Mouse (Mus musculus) right cerebral cortex, postnatal 25 days (tissue): ENCODE measurements around the gene Rpap3.
"Not testable (repeated sequence)": the region's sequence is repeated elsewhere in the genome, so short reads cannot be mapped to it uniquely, and the experiment has no call there.

ENCODE experiments used
- DNase-seq: peaks from one replicate; pipeline ENCODE4 v3.0.0; 2022

Rpap3 gene

DNA sequence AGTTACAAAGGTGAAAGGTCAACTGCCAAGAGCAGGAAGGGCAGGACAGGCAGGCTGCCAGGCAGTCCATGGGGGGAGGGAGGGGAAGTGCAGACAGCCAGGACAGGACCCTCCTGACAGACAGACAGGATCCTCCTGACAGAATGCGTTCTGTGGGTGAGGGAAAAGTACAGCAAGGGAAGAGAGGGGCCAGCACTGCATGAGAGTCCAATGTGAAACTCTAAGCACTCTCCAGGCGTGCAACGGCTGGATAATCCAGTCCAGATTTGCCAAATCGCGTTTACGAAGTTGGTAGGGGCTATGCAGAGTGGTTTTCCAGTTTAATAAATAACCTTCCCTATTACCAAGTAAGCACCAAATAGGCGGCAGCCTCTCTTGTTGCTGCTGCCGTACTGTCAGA is 23.6 kb downstream of the Rpap3 start:
- no peak for DNase-seq

DNA sequence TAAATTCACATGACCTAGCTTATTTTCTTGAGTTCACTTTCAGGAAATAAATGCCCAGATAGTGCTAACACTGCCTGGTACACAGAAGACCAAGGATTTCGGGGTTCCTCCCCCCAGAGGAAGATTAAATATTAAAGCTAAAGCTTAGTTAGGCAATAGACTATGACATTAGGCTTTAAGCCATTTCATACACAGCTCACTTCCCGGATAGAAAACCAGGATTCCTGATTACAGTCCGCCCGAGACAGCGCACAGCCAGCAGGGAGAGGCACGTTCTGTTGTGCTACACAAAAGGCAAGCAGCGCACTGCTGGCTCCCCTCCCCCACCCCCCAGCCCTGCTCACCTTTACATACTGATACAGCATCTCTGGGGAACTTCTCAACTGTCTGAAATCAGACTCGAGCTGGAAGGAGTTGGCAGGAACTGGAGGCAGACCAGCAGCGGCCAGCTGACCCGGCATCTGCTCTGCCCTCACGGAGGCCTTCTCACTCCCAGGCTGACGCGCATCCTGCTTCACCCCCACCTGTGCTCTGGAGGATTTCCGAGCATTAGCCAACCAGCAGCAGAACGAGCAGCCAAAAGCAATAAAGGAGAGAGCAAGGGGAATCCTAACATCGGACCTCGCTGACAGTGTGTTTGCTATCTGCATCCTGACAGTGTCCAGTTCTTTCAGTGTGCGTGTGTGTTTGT is 25.5 kb downstream of the Rpap3 start:
- DNase-seq = no peak

DNA sequence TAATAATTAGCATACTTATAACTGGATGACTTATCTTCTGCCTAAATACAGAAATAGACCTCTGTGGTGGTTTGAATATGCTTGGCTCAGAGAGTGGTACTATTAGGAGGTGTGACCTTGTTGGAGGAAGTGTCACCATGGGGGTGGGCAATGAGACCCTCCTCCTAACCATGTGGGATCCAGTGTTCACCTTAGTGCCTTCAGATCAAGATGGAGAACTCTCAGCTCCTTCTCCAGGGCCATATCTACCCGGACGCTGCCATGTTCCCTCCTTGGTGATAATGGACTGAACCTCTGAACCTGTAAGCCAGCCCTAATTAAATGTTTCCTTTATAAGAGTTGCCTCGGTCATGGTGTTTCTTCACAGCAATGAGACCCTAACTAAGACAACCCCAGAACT is 28.3 kb downstream of the Rpap3 start:
- no peak for DNase-seq

DNA sequence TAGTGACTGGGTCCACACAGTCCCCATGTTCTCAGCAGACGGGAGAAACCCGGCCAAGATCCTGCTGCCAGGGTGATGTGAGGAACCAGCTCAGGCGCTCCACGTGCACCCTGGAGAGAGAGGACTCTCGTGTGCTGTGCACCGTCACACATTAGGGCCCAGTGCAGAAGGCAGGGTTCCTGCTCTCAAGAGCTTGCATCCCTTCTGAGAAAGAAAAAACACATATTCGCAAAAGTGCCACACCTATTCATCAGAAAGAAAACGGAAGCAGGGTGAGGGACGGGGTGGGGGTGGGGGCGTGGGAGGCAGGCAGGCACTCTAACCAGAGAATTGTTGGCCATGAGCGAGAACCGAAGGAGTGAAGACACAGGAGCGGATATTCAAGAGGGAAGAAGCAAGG is 29.7 kb downstream of the Rpap3 start:
- no peak for DNase-seq

DNA sequence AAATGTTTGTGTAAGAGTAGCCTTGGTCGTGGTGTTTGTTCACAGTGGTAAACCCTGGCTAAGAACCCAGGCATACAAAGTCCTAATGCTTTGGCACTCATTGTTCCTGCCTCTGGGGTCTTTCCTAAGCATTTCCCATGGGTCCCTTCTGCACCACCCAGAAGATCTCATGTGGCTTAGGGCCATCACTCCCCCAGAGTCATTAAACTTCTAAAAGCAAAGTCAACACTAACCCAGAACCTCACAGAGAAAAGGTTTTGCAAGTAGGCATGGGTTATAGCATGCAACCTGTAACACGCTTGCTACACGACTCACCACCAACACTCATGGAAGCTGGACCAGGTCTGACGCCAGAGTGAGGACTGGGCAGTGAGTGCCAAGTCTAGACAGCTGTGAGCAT is 31.2 kb downstream of the Rpap3 start:
- no peak for DNase-seq

DNA sequence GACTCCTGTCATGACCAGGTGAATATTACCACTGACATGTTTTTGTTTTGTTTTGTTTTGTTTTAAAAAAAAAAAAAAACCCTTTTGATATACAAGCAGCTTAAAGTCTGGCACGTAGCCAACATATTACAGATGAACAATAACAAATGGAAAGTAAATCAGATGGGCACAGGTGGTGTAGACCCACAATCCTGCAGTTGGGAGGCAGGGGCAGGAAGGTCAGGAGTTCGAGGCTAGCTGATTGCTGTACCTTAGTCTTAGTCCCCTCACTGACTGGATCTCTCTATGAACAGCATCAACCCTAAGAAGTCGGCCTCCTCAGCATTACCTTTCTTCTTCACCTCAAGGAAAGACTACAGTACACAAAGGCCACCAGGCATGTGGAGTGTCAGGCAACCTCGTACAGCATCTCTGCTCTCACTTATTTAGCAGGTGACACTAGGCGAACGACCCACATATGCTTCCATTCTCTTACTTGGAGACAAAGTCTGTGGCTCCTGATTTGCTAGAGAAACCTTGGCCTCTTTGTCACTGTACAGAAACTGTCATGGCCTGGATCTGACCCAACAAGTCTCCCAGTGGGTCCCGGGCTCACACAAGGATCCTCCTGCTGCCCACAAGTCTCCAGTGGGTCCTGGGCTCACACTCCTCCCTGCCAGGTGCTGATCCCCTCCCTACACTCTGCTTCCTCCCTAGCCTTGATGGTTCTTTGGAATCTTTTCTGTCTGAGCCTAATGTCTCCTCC is 32.2 kb downstream of the Rpap3 start:
- no peak for DNase-seq

DNA sequence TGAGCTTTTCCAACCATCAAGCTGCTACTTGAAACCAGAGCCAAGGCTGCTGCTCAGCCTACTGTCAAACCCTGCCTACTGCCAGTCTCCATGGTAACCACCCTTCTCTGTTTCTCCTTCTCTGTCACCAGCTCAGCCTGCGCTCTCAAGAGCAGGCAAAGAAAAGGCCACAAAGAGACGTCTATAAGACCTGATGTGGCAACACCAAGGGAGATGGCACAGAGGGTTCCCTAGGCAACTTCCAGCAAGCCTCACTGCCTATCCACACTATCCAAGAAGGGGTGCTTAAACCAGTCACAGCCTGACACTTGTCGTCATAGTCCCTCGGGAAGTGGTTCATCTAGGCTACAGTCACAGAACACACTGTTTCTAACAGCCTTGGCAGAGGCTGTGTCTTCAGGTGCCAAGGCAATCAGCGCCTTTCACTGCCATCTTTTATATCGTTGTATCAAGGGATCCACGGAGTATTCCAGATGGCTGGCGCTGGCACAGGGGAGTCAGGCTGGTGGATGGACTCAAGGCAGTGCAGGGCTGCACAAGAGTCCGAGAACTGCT is 33.3 kb downstream of the Rpap3 start:
- DNase-seq = peak; percentile 68

DNA sequence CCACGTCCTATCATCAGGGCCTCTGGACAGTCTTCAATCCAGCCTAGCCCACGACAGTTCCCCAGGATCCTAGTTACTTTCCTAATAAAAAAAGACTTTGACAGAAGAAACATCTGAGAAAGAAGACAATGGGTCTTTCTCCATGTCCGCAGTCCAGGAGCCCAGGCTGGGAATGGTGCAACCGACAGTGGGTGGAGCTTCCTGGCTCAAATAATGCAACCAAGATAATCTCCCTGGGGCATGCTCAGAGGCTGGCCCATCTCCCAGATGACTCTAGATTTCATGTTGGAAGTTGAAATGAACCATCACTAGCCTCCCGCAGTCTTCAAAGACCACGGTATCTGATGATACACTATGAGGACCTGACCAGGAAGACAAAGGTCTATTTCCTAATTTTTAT is 35.1 kb downstream of the Rpap3 start:
- DNase-seq = no peak

DNA sequence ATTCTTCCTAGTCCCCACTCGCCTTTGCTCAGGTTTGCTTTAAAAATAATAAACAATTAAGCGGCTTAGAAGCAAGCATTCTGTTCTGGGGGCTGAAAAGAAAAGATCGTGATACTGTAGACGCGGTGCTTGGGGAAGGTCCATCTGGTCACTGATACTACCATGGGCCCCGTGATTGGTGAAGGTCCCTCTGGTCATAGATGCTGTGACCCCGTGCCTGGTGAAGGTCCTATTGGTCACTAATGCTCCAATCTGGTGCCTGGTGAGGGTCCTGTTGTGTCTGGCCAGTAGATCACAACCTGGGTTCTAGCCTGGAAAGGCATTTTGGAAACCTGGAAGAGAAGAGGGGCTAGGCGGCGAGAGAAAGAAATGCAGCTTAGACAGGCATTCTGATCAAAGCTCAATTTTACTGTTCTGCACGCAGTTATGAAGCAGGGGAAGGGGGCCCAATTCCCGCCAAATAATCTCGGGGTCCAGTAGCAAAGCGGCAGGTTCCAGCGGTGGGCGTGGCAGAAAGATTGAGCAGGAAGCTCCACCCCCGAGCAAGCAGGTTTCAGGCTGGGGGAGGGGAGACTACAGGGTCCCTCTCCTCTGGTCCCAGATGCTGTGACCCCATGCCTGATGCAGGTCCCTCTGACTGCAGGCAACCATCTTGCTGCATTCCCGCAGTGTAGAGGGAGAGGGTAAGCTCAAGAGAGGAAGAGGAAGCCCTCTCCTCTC is 37.3 kb downstream of the Rpap3 start:
- not testable (repeated sequence) for DNase-seq

DNA sequence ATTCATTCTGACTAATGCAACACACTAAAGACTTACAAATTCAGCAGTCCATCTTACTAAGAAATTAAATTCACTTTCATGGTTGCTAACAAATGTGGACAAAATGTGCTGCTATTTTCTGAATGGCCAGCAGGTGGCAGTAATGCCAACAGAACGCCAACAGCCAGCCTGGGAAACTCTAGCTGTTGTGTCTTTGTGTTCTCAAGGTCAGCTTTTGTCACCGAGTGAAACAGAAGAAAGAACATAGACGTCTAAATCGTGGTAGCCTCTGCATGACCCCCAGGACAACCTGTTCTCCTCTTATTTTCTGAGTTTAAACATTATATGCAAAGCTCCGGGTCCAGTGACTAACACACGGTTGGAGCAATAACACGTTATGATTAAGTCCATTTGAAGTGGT is 38.2 kb downstream of the Rpap3 start:
- DNase-seq = peak; percentile 40

DNA sequence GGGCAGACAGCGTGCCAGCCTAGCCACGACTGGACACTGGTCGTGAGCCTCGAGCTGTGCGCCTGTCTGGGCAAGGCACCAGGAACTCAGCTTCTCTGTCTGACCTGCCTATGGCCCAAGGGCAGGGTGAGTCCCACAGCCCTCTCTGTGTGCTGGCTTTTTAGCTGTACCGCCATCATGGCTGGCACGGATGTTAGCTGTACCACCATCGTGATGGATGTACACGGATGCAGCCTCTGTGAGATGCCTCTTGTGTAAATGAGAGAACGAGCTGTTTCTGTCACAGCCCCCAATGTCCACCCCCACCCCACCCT is 39.2 kb downstream of the Rpap3 start:
- DNase-seq = no peak

DNA sequence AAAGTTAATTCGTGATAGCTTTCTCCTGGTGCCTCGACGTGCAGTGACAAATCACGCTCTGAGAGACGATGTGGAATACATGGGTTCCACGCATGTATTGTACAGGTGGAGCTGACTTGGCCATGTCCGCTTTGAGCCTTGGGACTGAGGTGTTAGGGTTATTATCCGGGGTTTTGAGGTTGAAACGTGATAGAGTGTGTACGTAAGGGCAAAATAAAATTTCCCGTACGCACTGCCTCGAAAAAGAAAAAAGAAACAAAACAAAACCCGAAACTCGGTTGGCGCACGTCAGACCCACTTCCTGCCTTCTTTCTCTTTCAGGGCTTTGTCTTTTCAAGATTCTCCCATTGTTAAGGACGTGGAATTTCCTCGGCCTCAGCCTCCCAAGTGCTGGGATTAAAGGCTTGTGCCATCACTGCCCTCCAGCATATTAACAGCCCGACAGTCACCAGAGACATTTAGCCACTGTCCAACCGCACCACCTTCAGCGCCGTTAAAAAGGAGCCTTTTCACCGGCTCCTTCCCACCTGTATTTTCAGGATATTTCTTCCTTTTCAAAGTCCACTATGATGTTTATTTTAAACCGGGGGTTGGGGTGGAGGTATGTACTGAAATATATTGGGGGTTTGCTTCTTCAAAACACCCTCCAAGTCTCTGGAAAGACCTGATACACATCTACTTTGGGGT is 39.7 kb downstream of the Rpap3 start:
- DNase-seq = no peak

DNA sequence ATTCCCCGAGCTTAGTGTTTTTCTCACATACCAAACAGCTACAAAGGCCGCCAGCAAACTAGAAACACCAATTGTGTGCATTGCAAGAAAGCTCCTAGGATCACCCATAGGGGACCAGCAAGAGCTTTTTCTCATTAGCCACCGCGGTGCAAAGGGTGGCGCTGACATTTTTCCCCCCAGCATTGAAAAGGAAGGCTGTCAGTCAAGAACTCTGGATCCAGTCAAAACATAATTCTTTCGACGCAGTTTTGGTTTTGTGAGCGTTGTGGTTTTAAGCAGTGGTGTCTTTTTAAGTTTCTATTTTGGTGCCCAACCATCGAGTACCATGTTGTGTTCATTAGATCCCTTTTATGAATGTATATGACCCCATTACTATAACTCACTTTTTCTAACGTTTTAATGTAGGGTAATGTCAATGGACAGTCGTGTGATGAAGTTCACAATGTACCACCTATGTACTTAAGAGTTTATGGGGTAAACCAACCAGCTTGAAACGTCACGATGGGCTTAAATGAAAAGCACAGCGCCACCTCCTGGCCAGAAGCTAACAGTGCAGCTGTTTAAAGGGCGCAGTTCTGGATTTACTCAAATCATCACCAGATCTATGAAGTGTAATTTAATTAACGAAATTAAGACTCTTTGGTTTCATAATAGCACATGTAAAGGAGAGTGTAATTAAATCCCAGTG is 40.5 kb downstream of the Rpap3 start:
- DNase-seq = no peak

DNA sequence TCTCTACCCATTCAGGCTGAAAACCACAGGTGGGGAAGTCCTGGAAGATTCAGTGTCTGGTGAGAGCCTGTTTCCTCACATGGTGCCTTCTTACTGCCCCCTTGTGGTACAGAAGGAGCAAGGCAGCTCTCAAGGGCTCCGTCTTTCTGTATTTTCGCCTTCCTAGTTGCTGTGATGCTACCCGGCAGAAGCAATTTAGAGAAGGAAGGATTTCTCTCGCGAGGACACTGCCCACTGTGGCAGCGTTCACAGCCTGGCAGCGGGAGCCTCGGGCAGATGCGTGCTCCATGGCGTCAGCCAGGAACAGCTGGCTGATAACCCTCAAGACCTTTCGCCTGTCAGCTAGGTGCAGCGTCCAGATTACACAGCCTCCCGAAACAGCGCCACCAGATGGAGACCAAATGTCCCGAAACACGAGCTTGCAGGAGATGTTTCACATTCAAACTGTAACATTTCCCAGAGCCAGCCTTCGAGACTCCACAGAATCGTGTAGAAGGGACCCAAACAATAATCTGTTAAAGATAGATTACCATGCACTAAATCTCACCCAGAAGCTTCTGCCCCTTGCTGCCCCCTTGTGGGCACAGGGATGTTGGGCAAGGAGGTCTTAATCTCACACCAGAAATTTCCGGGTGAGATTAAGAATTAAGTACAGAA is 41.7 kb downstream of the Rpap3 start:
- peak; percentile 71 for DNase-seq

DNA sequence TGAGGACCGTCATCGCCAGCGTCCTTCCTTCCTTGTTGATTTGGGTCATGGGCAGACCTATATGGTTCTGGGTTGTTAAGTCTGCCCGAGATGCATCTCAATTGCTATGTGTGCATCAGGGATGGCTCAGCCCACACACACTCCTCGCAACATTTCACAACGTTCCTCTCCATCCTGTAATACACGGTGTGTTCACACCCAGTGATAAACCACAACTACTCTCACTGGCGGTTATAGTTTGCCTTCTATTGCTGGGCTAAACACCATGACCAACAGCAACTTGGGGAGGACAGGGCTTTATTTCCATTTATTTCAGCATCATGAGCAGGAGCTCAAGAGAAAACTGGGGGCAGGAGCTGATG is 46.9 kb downstream of the Rpap3 start:
- no peak for DNase-seq

DNA sequence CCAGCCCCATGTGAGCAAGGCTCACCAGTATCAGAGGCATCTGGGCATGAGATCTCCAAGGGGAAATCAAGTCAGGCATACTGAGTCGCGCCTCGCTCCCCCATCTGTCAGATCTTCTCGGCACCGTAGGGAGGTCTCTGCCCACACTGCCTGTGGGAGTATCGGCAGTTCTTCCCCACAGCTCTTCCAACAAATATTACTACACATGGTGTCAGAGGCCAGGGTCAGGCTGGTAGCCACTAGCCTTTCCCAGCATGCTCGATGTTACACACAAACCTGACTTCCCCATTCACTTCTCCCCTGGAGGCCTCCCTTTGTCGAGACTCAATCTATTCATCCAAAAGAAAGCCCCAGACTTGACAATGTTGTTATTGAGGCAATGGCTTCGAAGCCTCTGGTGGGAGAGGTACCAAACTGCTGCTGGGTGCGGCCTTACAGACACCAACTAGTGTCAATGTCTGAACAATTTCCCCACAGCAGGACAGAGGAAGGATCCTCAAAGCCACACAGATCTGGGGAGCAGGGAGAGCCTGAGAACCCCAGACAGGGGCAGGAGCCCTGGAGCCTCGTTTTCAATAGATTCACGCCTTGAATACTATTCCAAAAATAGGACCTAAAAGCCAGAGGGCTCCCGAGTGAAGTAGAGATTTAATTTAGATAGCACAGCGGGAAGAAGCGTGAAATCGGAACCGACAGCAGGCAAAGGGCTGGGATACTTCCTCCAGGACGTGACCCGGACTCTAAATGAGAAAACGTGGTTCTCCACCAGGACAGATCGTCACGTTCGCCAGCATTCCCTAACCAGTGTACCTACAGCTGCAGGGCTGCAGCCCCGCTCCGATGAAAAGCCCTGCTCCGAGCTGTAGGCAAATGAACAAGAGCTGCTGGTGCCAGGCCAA is 47.5 kb downstream of the Rpap3 start:
- no peak for DNase-seq

DNA sequence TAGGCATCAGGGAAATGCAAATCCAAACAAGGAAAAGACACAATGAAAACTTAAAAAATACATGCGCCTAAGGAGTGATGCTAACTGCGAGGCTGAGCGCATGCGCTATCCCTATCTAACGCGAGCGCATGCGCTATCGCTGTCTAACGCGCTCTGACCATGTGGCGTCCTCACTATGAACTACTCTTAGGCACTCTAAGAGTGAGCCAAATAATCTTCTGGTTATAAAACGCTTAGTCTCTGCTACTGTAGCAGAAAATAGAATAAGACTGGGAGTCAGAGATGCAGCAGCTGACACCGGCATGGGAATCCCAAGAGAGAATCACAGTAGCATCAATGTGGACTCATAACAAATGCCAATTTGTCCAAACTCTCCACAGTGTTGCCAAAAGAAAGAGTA is 48.2 kb downstream of the Rpap3 start:
- no peak for DNase-seq

DNA sequence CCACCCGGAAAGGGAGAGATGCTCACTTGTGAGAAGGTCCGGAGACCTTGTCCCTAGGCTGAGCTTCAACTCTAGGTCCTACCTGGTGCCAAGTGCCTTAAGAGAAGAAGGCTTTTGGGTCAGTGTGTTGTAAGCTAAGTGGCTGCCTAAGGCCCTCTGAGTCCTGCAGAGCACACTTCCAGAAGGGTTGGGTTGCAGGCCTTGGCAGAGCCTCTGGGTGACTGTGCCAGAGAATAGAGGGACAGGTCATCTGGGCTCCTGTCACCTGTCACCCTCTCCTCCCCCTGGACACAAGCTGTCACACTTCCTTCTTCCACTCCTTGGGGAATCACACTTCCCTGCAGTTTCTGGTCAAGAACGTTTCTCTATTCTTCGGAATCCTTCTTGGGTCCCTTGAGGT is 55.9 kb downstream of the Rpap3 start:
- DNase-seq = no peak

DNA sequence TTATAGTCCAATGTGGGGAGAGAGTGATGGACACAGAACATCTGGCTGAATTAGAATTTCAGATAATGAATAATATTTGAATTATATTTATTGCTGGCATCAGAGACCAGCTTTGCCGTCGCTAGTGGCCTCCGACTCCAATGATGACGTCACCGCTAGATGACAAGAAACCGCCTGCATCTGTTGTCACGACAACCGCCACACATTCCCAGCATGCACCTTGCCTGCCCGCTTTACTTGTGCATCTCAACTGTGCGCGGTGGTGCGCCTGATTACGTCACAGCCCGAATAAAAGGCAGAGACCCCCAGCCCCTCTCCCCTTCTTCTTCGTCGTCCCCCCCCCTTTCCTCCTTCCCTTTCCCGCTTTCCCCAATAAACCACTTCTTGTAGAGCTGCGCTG is 57.4 kb downstream of the Rpap3 start:
- DNase-seq = peak; percentile 46

DNA sequence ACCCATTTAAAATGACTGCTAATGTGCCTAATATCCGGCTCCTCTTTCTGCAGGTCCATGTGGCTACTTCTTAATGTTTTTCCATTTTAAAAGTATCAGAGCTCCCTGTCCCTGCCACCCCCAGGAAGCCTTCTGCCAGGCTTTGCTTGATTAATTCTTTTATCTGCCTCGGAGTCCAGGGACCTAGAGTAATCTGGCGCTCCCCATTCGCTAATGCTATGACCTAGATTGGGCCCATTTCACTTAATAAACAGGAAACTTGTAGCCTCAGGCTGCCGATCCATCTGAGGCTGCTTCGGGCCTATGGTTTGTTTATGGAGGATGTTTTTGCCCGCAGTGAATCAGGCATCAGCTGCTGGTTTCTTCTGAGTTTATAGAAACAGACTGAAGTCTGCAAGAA is 59.2 kb downstream of the Rpap3 start:
- no peak for DNase-seq

DNA sequence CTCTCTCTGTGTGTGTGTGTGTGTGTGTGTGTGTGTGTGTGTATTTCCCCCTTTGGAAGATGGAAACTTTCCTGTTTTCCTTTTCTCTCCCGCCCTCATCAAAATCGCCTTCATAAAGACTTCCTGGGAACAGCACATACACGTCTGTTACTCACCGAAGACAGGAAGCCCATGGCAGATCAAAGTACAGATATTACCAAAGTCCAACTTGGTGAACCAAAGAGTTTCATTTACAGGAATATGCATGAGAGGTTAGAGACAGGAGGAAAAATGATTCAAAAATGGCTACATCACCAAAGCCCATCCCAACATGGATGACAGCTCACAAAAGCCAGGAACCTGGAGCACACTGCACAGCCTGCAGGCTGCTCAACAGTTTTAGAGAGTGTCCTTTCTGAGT is 61.6 kb downstream of the Rpap3 start:
- no peak for DNase-seq
